Mouse (Mus musculus) intestine, postnatal 0 days (tissue): ENCODE results near the gene Rnf213. TPM values are rescaled to one million over a fixed set of nuclear protein-coding genes. Genes with fewer than 3 reads are reported as not detected.

ENCODE experiments used
- ATAC-seq: fragments of 200-750 bp; cut with Nextera tagmentation; 2 replicates; pipeline ENCODE4 v1.8.0; 2017; ENCODE audit warnings: mild to moderate bottlenecking, moderate TSS enrichment, moderate library complexity
- H3K27ac ChIP-seq: fragments of 300-500 bp; sonication (generic); 2 replicates; pipeline ENCODE4 v1.5.1; 2014; ENCODE audit warnings: mild to moderate bottlenecking, low read depth, low read length, moderate library complexity
- H3K27me3 ChIP-seq: fragments of 300-500 bp; sonication (generic); replicated peaks from 2 replicates; pipeline ENCODE4 v1.6.1; 2014; ENCODE audit warnings: low read length, mixed read lengths; ENCODE audit not compliant: control insufficient read depth, insufficient read depth
- H3K36me3 ChIP-seq: fragments of 300-500 bp; sonication (generic); 2 replicates; pipeline ENCODE4 v1.6.1; 2014; ENCODE audit warnings: mild to moderate bottlenecking, moderate library complexity; ENCODE audit not compliant: control insufficient read depth, insufficient read depth
- H3K4me1 ChIP-seq: fragments of 300-500 bp; sonication (generic); replicated peaks from 2 replicates; pipeline ENCODE4 v1.6.1; 2014; ENCODE audit warnings: antibody characterized with exemption, low read length, mixed read lengths; ENCODE audit not compliant: control insufficient read depth, insufficient read depth
- H3K4me2 ChIP-seq: fragments of 300-500 bp; sonication (generic); replicated peaks from 2 replicates; pipeline ENCODE4 v1.6.1; 2014; ENCODE audit warnings: low read depth, mild to moderate bottlenecking, moderate library complexity
- H3K4me3 ChIP-seq: fragments of 300-500 bp; sonication (generic); 2 replicates; pipeline ENCODE4 v1.5.1; 2014; ENCODE audit warnings: low read depth, low read length
- H3K9ac ChIP-seq: fragments of 300-500 bp; sonication (generic); 2 replicates; pipeline ENCODE4 v1.6.1; 2014; ENCODE audit warnings: mild to moderate bottlenecking, low read depth, low read length
- H3K9me3 ChIP-seq: fragments of 300-500 bp; sonication (generic); 2 replicates; pipeline ENCODE4 v1.6.1; 2016; ENCODE audit warnings: mixed run types; ENCODE audit not compliant: control insufficient read depth
- CTCF ChIP-seq: sonication (generic); IDR thresholded peaks from 2 replicates; pipeline ENCODE4 v1.5.1; 2016; ENCODE audit warnings: low read depth, mild to moderate bottlenecking, control low read depth, antibody characterized with exemption, moderate library complexity
- WGBS: fragments of 180-500 bp; shearing (Covaris S2); extraction: QIAGEN DNeasy Blood & Tissue Kit; methylation state at CpG from one replicate; pipeline ENCODE4 v1.1.7; 2014; 5-methylcytosine and 5-hydroxymethylcytosine counted together
- microRNA counts: library from miRNA; unstranded; fragments of <30 nt; microRNA quantifications from one replicate; lab custom pipeline; 2016
- microRNA-seq: library from miRNA; unstranded; fragments of <30 nt; microRNA quantifications from one replicate; pipeline ENCODE4, GENCODE M21; 2016
- polyA plus RNA-seq: library from polyadenylated mRNA; unstranded; fragments of >200 nt; fragmentation: Nextera tagmentation; extraction: Ambion mirVana; gene quantifications from 2 replicates; pipeline ENCODE4 v1.2.1, GENCODE M21; 2015

Gene Rnf213
- polyA plus RNA-seq, 1 experiment from 2014 or later = 23.2 TPM

DNA sequence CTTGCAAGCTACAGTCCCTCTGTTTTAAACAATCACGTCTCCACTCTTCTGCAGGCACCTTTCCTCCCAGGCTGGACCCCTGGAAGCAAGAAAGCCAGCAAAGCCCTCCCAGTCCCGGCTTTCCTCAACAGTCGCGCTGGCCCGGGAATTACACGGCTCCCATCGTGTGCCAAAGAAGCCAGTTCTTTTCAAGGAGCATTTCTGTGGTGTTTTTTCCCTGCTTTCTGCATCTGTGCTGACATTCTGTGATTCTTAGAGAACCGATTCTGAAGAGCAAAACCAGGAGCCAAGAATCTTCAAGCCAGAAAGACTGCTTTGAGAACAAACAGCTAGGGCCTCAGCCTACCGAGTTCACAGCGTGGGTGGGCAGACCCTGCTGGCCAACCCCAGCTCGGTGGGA lies 136.0 kb downstream of the Rnf213 start:
- H3K27me3 ChIP-seq = no peaks in the 10 kb centered on the region
- no peak overlapping the region for H3K4me3 ChIP-seq
- WGBS = 53% methylated on average over 11 of the region's 11 CpGs
- no peaks in the 10 kb centered on the region for H3K36me3 ChIP-seq
- H3K4me2 ChIP-seq = no peak overlapping the region
- no peak overlapping the region for H3K27ac ChIP-seq
- H3K9ac ChIP-seq = no peak overlapping the region
- ATAC-seq = no peak
- no peaks in the 10 kb centered on the region for H3K9me3 ChIP-seq
- 0 out of 2 replicates have a peak, but pooled peaks cover 5% of the 10 kb centered on the region for H3K4me1 ChIP-seq
- no peak for TF ChIP-seq CTCF

GRCm38 (mm10) chr11:119532460-119532859 lies 139.6 kb downstream of the Rnf213 start:
- no peak for TF ChIP-seq CTCF
- Histone ChIP-seq H3K27me3 (no peaks in the 10 kb centered on the region), H3K27ac (no peak overlapping the region), H3K9me3 (no peaks in the 10 kb centered on the region), H3K4me2 (no peak overlapping the region), H3K4me1 (no peaks in the 10 kb centered on the region), H3K9ac (no peak overlapping the region), H3K4me3 (no peak overlapping the region), H3K36me3 (no peaks in the 10 kb centered on the region)
- WGBS = 76% methylated on average over 8 of the region's 8 CpGs
- no peak for ATAC-seq

DNA sequence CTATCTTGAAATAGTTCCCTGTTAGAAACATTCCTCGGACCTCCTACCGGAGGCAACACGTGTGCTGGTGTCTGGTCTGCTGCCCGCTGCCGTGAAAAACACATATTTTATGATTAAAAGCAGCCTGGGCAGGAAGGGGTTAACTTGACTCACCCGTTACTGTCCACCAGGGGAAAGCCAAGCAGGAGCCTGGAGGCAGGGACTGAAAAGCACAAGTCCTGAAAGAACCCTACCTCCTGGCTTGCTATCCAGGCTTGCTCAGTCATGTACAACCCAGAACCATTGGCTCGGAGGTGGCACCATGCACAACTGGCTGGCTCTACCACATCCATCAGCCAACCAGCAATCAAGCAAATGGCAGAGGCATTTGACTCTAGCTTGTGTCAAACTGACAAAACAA lies 140.8 kb downstream of the Rnf213 start:
- Histone ChIP-seq H3K36me3 (no peaks in the 10 kb centered on the region), H3K27ac (no peak overlapping the region), H3K27me3 (no peaks in the 10 kb centered on the region), H3K9me3 (no peaks in the 10 kb centered on the region), H3K4me2 (no peak overlapping the region), H3K9ac (no peak overlapping the region), H3K4me3 (no peak overlapping the region), H3K4me1 (no peaks in the 10 kb centered on the region)
- ATAC-seq = no peak
- 66% methylated on average over 7 of the region's 7 CpGs for WGBS
- peak; percentile 32; the same call in 1 of the 2 replicates for TF ChIP-seq CTCF

MicroRNAs encoded within 50 kb of the gene (microRNA counts, 519-probe panel; counts per million panel counts)
- microRNA mmu-miR-1932 (lab: Ali Mortazavi, UCI) = not detected

Small RNAs within 50 kb of the gene (microRNA-seq; reads per million reads assigned to microRNA genes)
- gene Mir1932 = not detected

Other genes with a start within 250 kb of the Rnf213 start
- 3.8 and 4.5 TPM in 2 replicates for gene Tbc1d16, start 164.6 kb upstream of the Rnf213 start, polyA plus RNA-seq
- gene Ccdc40, start 164.5 kb upstream of the Rnf213 start, polyA plus RNA-seq = 1.5 and 1.8 TPM in 2 replicates
- gene Gaa, start 125.2 kb upstream of the Rnf213 start, polyA plus RNA-seq = 71.6 and 79.0 TPM in 2 replicates
- 162 and 174 TPM in 2 replicates for gene Eif4a3, start 93.0 kb upstream of the Rnf213 start, polyA plus RNA-seq
- 9.9 and 11.4 TPM in 2 replicates for gene Card14, start 85.3 kb upstream of the Rnf213 start, polyA plus RNA-seq
- gene Sgsh, start 37.6 kb upstream of the Rnf213 start, polyA plus RNA-seq = 7.7 and 8.3 TPM in 2 replicates
- 6.7 and 7.7 TPM in 2 replicates for gene Slc26a11, start 37.5 kb upstream of the Rnf213 start, polyA plus RNA-seq
- 8.4 and 10.6 TPM in 2 replicates for gene Endov, start 98.2 kb downstream of the Rnf213 start, polyA plus RNA-seq
- 0.26 and 0.37 TPM in 2 replicates for gene Nptx1, start 154.7 kb downstream of the Rnf213 start, polyA plus RNA-seq
- gene Rptor, start 209.8 kb downstream of the Rnf213 start, polyA plus RNA-seq = 5.1 and 5.7 TPM in 2 replicates